Comparison of ENCODE assay signal across 9 mouse cellular contexts in genomic region chr10:19613111-19613753, GRCm38 (mm10). TPM values are rescaled to one million over a fixed set of nuclear protein-coding genes. Genes with fewer than 3 reads are reported as not detected.
DNase-seq lines count a peak whose midpoint lies in the region; ATAC-seq lines count a peak whose summit lies in the region.
"Had no signal": no experiment of that assay in that cellular context is flagged by ENCODE, and none has a peak within 500 bp of the region (broad histone marks: within the 10 kb centered on the region; RNA-seq: fewer than 3 reads in every experiment).

No protein-coding gene starts in this region.

- H3K4me1 ChIP-seq in embryonic facial prominence, embryonic 10.5 days: peaks cover 19% of the 10 kb centered on the region

- H3K27ac ChIP-seq in embryonic facial prominence, embryonic 10.5 days (replicated peaks): 0 out of 2 replicates have a peak overlapping the region, but pooled peaks have one; percentile 5

- DNase-seq in frontal cortex, postnatal 14 days (ENCODE audit: low spot score in 2 of 2): no peak
- no peak for DNase-seq in embryonic facial prominence, embryonic 10.5 days (ENCODE audit: low spot score)
- peak; percentile 31 for DNase-seq in kidney, postnatal 10 days
- DNase-seq in neural tube, embryonic 10.5 days (ENCODE audit: extremely low spot score, low spot score): peak; percentile 9
- no peak for DNase-seq in embryo, embryonic 10 days (ENCODE audit: low spot score)
- no peak for DNase-seq in cerebellum, postnatal 4 days (ENCODE audit: low spot score in 2 of 2)
- DNase-seq in urinary bladder, postnatal 25 days (ENCODE audit: low spot score): no peak

- no peaks in the 10 kb centered on the region for H3K9me3 ChIP-seq in embryonic facial prominence, embryonic 10.5 days

- no peaks in the 10 kb centered on the region for H3K27me3 ChIP-seq in embryonic facial prominence, embryonic 10.5 days (replicated peaks; ENCODE audit: low read depth, poor library complexity, severe bottlenecking)
- H3K27me3 ChIP-seq: CH12.LX had no signal

- peaks cover 10% of the 10 kb centered on the region; the same call in 1 of the 2 replicates for H3K36me3 ChIP-seq in embryonic facial prominence, embryonic 10.5 days (replicated peaks)

- H3K4me3 ChIP-seq in embryonic facial prominence, embryonic 10.5 days: no peak overlapping the region

- 67% methylated on average over 7 of the region's 7 CpGs for WGBS in embryonic facial prominence, embryonic 10.5 days

- 0 out of 2 replicates have a peak, but pooled peaks have one; percentile 31 for ATAC-seq in frontal cortex, adult (ENCODE audit: low TSS enrichment)

RNA-seq across cellular contexts. Expression of gene Il22ra2, which starts 8.6 kb away (rescaled TPM):
- not detected in 2 replicates for polyA plus RNA-seq in embryonic facial prominence, embryonic 10.5 days (2016; fragmentation: Nextera tagmentation; extraction: Ambion mirVana)

RNA-seq across cellular contexts. Expression of gene Ifngr1, which starts 21.5 kb away (rescaled TPM):
- polyA plus RNA-seq in embryonic facial prominence, embryonic 10.5 days (2016; fragmentation: Nextera tagmentation; extraction: Ambion mirVana): 29.5 and 29.6 TPM in 2 replicates

Comparison
In these comparisons a context has a peak if more than half of its experiments do, and no peak if none do; other contexts are left out.
1. DNase-seq: peak in kidney, postnatal 10 days (single experiment) and neural tube, embryonic 10.5 days (single experiment); none in frontal cortex, postnatal 14 days (0 of 2), embryonic facial prominence, embryonic 10.5 days (single experiment), embryo, embryonic 10 days (single experiment), cerebellum, postnatal 4 days (0 of 2) and urinary bladder, postnatal 25 days (single experiment).